Mouse (Mus musculus) c-Kit-negative CD71-positive TER-119-positive erythroid progenitor cells, embryonic 14.5 days (primary cell): ENCODE measurements around the gene Clint1.

Experiments
- DNase-seq: peaks from one replicate; pipeline ENCODE4 v3.0.0-alpha.2; 2013; ENCODE audit warnings: low read depth, low spot score

Clint1 gene

GRCm38 (mm10) chr11:45884029-45884428, 32.2 kb downstream of the Clint1 start:
- peak; percentile 49 for DNase-seq

- no peak for DNase-seq
Measured at GRCm38 (mm10) chr11:45885606-45886230, 33.9 kb downstream of the Clint1 start.

DNA sequence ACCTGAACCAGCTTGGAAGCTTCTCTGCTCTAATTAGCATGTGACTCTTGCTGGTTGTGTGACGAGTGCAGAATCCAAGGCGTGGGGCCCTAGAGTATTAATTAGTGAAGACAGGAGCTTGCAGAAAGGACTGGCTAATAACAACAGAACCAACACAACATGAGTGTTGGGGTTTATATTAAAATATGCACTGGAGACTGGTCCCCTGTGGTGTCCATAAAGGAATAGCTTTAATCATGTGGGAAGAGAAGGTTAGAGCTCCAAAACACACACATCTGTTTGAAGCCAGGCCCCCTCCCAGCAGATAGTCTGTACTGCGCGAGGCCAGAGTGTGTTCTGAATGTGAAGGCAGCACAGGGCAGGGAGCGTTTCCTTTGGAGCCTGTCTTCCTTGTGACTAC, 34.7 kb downstream of the Clint1 start:
- DNase-seq: no peak

DNA sequence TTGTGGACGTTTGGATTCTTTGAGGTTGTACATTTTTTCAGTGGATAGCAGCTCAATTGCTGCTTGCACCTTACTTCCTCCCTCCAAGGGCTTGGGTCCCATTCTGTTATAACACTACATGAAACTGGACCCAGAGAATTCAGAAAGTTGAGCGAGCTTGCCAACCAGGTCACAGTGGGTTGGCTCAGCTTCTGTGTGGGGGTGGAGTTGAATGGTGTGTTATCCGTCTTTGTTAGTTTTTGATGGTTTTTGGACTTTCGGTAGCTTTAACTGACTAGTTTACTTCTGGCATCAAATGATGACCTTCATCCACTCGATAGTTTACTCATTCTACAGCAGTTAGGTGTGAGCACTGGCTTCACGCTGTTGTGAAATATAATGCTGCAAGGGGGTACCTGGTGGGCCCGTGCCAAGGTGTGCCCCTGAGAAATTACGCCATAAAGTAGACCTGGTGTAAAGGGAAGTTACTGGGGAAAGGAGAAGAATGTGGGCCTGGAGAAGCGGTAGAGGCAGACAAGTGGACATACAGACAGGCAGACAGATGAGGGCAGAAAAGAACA, 36.7 kb downstream of the Clint1 start:
- DNase-seq: no peak

DNA sequence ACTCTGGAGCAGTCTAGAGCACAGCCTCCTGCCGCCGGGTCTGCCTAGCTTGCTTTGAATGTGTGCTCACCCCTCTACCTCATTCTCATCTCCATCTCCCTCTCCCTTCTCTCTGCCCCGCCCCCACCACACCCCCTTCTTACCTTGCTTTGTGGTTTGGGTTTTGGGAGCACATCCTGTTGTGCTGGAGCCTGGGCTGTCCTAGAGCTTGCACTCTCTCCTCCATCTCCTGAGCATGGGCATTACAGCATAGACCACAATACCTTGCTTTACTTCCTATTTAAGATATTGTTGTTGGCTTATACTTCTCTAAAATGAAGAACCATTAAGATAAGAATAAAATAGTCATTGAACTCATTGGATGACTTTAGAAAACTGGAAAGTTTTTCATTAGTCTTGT, 38.1 kb downstream of the Clint1 start:
- no peak for DNase-seq

DNA sequence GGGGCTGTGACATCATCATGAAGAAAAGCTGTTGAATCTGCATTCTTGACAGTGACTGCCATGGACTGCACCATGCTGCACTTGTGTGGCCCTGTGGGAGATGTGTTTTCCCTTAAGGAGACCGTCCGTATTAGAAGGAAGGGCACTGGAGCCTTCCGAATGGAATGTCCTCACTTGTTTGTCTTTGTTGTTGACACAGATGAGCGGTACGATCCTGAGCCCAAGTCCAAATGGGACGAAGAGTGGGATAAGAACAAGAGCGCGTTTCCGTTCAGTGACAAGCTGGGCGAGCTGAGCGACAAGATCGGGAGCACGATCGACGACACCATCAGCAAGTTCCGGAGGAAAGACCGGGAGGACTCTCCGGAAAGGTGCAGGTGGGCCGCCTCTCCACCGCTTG, 38.6 kb downstream of the Clint1 start:
- no peak for DNase-seq

GRCm38 (mm10) chr11:45892861-45893360, 41.1 kb downstream of the Clint1 start:
- no peak for DNase-seq

DNA sequence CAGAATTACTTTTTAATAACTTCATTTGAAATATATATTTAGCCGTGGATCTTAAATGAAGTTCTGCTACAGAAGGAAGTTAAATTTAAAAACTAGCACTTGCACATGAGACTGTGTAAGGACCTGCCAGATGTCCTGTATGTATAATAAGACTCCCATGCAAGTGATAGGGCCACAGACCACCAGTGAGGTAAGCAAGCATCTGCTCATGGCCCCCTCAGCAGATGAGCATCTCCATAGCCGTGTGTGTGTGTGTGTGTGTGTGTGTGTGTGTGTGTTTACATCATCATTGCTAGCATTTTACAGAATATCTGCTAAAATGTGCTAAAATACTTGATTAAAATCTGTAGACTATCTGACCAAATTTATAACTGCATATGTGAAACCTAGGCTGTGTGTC, 45.5 kb downstream of the Clint1 start:
- no peak for DNase-seq

- no peak for DNase-seq
Measured at GRCm38 (mm10) chr11:45900233-45901015, 48.6 kb downstream of the Clint1 start.

- DNase-seq: peak; percentile 15
Measured at GRCm38 (mm10) chr11:45906109-45906786, 54.4 kb downstream of the Clint1 start.

DNA sequence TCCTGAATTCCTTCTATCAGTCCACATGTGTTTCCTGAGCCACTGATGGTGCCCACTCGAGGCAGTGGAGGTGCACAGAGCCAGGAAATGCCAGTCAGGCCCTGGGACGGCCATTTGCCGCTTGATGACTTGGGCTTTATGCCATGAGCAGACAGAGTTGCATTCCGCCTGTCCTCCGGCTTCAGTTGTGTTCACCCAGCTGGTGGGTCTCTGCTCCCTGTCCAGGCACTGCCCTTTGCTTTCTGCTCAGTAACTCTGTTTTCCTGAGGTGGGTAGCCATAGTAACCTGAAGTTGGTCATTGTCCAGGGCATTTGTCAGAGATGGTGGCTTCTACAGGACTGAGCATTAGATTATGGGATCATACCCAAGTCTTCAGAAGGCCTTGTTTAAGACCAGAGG, 55.5 kb downstream of the Clint1 start:
- no peak for DNase-seq

DNA sequence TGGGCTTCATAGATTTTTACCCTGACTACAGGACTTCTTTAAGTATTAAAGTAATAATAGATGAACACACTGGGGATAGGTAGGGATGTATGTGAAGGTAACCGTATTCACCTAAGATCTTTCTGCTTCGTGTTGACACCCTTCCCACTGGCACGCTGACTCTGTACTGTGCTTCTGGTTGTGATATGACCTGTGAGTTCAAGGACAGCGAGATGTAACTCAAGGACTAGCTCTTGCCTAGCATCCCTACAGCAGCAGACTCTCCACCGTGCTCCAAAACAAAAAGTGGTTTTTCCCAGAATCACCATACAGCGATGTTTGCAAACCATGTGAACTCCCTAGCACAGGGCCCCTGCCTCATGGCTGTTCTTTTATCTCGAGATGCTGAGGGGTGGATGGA, 56.2 kb downstream of the Clint1 start:
- DNase-seq: no peak

DNA sequence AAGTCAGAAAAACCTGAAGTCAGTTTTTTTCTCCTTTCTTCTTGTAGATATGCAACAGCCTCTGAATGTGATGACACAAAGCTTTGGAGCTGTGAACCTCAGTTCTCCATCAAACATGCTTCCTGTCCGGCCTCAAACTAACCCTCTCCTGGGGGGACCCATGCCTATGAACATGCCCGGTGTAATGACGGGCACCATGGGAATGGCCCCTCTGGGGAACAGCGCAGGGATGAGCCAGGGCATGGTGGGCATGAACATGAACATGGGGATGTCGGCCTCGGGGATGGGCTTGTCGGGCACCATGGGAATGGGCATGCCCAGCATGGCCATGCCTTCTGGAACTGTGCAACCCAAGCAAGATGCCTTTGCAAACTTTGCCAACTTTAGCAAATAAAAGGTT, 57.0 kb downstream of the Clint1 start:
- DNase-seq: no peak

GRCm38 (mm10) chr11:45910701-45911100, 58.9 kb downstream of the Clint1 start:
- no peak for DNase-seq

- no peak for DNase-seq
Measured at GRCm38 (mm10) chr11:45916196-45916595, 64.3 kb downstream of the Clint1 start.

DNA sequence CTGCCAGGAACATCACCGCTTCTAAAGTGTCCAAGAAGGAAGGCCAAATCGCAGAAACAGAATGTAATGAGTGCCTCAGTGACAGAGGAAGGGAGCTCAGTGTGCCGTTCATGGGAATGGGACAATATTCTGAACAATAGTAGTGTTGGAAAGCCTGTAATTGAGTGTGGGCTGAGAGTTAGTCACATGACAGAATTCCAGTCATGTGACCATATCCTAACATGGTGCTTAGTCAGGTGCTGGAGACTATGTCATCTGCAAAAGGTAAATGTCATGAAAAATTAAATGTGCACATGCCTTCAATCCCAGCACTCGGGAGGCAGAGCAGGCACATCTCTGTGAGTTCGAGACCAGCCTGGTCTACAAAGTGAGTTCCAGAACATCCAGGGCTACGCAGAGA, 66.2 kb downstream of the Clint1 start:
- DNase-seq: no peak

DNA sequence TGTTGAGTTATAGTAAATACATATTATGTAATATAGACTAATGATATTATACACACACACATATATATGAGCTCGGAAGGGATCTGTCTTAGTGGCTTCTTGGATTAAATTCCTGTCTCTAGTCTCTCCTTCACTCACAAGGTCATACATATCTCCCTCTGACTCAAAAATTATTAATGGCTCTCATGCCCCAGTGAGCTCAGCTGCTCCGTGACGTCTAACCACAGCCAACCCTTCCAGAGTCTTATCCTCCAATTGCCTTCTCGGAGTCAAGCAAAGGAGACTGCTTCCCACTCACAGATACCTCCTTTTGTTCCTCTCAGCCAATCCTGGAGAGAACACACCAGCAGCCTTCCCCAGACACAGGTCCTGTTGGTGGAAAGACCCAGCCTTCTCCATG, 67.0 kb downstream of the Clint1 start:
- no peak for DNase-seq

DNA sequence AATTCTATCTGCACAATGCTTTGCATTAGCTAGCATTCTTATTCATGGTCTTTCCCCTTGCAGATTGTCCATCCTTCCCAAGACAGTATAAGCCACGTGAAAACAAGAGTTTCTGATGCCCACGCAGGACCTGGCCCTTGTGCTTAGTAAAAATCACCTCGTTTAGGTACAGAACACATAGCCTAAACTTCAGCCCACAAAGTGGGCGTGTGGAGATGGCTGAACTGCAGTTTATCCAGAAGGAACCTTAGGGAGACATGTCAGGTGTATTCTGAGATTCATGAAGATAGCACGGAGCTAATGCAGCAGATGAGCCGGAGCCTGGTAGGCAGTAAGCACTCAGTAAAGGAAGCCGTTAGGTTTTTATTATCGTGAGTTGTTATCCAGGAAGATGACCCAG, 69.2 kb downstream of the Clint1 start:
- no peak for DNase-seq

DNA sequence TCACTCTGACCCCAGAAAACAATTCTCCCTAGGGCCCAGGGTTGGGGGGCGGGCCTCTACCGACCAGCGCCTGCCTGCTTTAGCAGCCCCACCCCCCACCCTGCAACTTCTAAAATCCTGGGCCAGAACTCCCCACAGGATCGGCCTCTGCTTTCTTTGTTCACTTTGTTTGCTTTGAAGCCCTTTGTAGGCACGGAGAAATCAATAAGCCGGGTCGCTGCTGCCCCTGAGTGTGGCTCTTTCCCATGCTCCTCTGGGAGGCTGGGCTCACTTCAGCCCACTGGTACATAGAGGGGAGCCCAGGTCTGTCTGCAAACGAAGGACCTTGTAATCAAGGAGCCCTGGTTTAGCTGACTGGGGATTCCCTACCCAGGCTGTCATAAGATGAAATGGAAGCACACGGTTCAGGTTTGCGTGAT, 69.6 kb downstream of the Clint1 start:
- DNase-seq: no peak

- DNase-seq: no peak
Measured at GRCm38 (mm10) chr11:45925436-45925835, 73.6 kb downstream of the Clint1 start.

- DNase-seq: peak; percentile 63
Measured at GRCm38 (mm10) chr11:45926640-45927082, 74.8 kb downstream of the Clint1 start.

GRCm38 (mm10) chr11:45927456-45927855, 75.6 kb downstream of the Clint1 start:
- DNase-seq: no peak
